Mouse (Mus musculus) heart, embryonic 12.5 days (tissue): ENCODE measurements around the gene Gm17334. TPM values are rescaled to one million over a fixed set of nuclear protein-coding genes. Genes with fewer than 3 reads are reported as not detected.
A peak's percentile ranks its signal among the peaks of the same experiment; 100 is the strongest.

Source experiments
- ATAC-seq: fragments of 200-750 bp; cut with Nextera tagmentation; 2 replicates; pipeline ENCODE4 v1.8.0; 2017; ENCODE audit warnings: moderate TSS enrichment, moderate library complexity; ENCODE audit not compliant: insufficient number of reproducible peaks, low FRiP score
- H3K27ac ChIP-seq: fragments of 300-500 bp; sonication (generic); 2 replicates; pipeline ENCODE4 v1.5.1; 2016; ENCODE audit warnings: mild to moderate bottlenecking, moderate library complexity; ENCODE audit not compliant: poor library complexity, severe bottlenecking
- H3K27me3 ChIP-seq: fragments of 300-500 bp; sonication (generic); replicated peaks from 2 replicates; pipeline ENCODE4 v1.6.1; 2016; ENCODE audit warnings: mild to moderate bottlenecking, moderate library complexity
- H3K36me3 ChIP-seq: fragments of 300-500 bp; sonication (generic); 2 replicates; pipeline ENCODE4 v1.6.1; 2016; ENCODE audit warnings: mild to moderate bottlenecking, moderate library complexity
- H3K4me1 ChIP-seq: fragments of 300-500 bp; sonication (generic); replicated peaks from 2 replicates; pipeline ENCODE4 v1.6.1; 2016; ENCODE audit warnings: mild to moderate bottlenecking
- H3K4me2 ChIP-seq: fragments of 300-500 bp; sonication (generic); 2 replicates; pipeline ENCODE4 v1.6.1; 2016; ENCODE audit warnings: mild to moderate bottlenecking, moderate library complexity
- H3K4me3 ChIP-seq: fragments of 300-500 bp; sonication (generic); 2 replicates; pipeline ENCODE4 v1.5.1; 2016; ENCODE audit warnings: mild to moderate bottlenecking
- H3K9ac ChIP-seq: fragments of 300-500 bp; sonication (generic); 2 replicates; pipeline ENCODE4 v1.6.1; 2016; ENCODE audit warnings: mild to moderate bottlenecking, moderate library complexity
- H3K9me3 ChIP-seq: fragments of 300-500 bp; sonication (generic); replicated peaks from 2 replicates; pipeline ENCODE4 v1.6.1; 2016; ENCODE audit warnings: mild to moderate bottlenecking, moderate library complexity
- WGBS: fragments of 180-500 bp; shearing (Covaris S2); methylation state at CpG from one replicate; pipeline ENCODE4 v1.1.7; 2016; 5-methylcytosine and 5-hydroxymethylcytosine counted together
- polyA plus RNA-seq: library from polyadenylated mRNA; unstranded; fragments of >200 nt; fragmentation: Nextera tagmentation; extraction: Ambion mirVana; gene quantifications from 2 replicates; pipeline ENCODE4 v1.2.1, GENCODE M21; 2016

Gm17334 gene
- polyA plus RNA-seq, 1 experiment from 2014 or later: not detected

DNA sequence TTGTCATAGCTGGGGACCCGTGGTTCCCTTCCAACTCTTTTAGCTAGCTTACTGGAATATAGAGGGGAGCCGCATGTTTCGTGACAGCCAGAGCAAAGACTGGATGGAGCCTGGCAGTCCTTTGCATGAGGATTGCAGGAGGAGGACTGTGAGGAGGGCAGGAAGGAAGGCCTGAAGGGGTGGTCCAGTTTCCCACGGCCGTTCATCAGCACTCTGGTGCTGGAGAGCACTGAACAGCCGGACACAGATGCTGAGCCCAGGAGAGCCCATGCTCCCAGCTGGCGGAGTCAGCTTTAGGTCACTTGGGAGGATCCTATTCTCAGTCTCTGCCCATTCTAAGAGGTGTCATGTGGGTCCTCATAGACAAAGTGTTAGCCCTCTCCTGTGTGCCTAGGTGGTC lies 9.0 kb upstream of the Gm17334 start:
- Histone ChIP-seq H3K4me2 (no peak overlapping the region), H3K9ac (no peak overlapping the region), H3K36me3 (peaks cover 16% of the 10 kb centered on the region), H3K27me3 (no peaks in the 10 kb centered on the region), H3K4me3 (no peak overlapping the region), H3K9me3 (no peaks in the 10 kb centered on the region), H3K27ac (no peak overlapping the region), H3K4me1 (peaks cover 8% of the 10 kb centered on the region; the same call in 1 of the 2 replicates)
- 78% methylated on average over 7 of the region's 7 CpGs for WGBS
- ATAC-seq: no peak

DNA sequence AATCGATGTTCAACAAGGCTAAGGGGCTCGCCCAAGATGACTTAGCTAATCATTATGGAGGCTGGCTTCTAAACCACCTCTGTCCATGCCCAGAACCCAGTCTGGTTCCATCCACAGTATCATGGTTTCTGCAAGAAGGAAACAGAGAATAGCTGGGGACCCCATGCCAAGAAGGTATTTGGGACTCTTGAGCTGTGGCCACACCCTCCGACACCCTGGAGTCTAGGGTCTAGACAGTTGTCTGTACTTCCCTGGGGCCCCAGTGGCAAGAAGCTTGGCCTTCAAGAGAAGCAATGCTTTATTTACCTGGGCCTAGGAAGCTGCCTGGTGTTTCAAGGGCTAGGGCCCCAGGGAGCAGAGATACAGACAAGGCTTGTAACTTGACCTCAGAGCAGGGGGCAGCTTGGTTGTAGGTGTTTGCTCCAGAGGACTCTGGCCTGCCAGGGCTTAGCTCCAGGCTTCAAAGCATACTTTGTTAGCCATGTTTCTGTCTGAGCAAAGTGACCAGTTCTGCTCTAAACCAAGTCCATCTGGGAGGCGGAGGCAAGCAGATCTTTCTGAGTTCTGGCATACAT lies 8.3 kb upstream of the Gm17334 start:
- Histone ChIP-seq H3K36me3 (peaks cover 23% of the 10 kb centered on the region), H3K4me1 (peaks cover 8% of the 10 kb centered on the region; the same call in 1 of the 2 replicates), H3K27me3 (no peaks in the 10 kb centered on the region), H3K27ac (no peak overlapping the region), H3K4me2 (no peak overlapping the region), H3K9me3 (no peaks in the 10 kb centered on the region), H3K4me3 (no peak overlapping the region), H3K9ac (no peak overlapping the region)
- ATAC-seq: no peak
- WGBS: 76% methylated on average over 4 of the region's 4 CpGs

DNA sequence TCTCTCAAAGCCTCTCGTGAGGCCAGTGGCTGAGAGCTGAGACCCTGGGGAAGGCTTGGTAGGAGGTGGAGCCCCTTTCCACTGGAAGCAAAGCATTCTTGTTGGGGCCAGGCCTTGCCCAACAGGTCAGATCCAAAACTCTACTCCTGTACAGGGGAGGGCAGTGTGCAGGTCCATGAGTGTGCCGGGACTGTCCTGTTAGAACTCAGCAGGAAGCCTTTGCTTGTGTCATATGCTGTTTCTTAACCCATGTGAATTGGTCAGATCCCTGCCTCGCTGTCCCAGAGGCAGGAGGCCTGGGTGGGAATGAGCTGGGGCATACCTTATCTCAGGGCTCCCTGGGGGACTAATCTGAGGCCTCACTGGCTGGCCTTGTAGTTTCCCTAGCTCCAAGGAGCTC lies 7.3 kb upstream of the Gm17334 start:
- Histone ChIP-seq H3K4me3 (no peak overlapping the region), H3K27me3 (no peaks in the 10 kb centered on the region), H3K9me3 (no peaks in the 10 kb centered on the region), H3K4me1 (peaks cover 8% of the 10 kb centered on the region; the same call in 1 of the 2 replicates), H3K4me2 (no peak overlapping the region), H3K27ac (no peak overlapping the region), H3K36me3 (peaks cover 33% of the 10 kb centered on the region), H3K9ac (no peak overlapping the region)
- 42% methylated on average over 3 of the region's 3 CpGs for whole genome bisulfite sequencing
- no peak for ATAC-seq

DNA sequence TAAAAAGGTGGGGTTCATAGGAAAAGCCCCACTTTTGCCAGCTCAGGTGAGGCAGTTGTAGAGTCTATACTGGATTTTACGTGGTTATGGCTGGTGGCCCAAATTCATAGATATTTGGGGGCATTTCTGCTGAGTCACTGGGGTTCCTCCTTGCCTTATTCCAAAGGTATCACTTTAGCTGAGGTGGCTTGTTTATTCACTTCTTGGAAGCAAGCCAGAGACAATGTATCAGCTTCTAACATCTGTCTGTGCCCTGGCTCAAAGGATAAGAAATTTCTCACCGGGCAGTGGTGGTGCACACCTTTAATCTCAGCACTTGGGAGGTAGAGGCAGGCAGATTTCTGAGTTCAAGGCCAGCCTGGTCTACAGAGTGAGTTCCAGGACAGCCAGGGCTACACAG lies 6.8 kb upstream of the Gm17334 start:
- H3K36me3 ChIP-seq: peaks cover 37% of the 10 kb centered on the region
- H3K4me3 ChIP-seq: no peak overlapping the region
- no peak overlapping the region for H3K27ac ChIP-seq
- no peak overlapping the region for H3K4me2 ChIP-seq
- H3K9ac ChIP-seq: no peak overlapping the region
- no peak for ATAC-seq
- H3K4me1 ChIP-seq: peaks cover 8% of the 10 kb centered on the region; the same call in 1 of the 2 replicates
- no peaks in the 10 kb centered on the region for H3K9me3 ChIP-seq
- 59% methylated on average over 2 of the region's 2 CpGs for WGBS
- H3K27me3 ChIP-seq: no peaks in the 10 kb centered on the region

DNA sequence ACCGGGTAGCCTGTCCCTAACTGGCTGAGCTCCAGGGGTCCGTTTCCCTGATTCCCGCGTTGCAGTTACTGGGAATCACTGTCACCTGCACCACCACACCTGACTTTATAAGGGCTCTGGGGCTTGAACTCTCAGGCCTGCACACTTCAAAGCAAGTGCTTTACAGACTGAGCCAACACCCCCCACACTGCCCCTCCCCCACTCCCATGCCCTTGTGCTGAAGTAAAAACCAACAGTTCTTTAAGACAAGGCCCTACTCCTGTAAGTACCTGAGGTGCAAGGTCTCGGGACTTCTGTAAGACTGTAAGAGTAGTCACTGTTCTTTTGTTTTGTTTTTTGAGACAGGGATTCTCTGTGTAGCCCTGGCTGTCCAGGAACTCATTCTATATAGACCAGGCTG lies 5.5 kb upstream of the Gm17334 start:
- Histone ChIP-seq H3K4me1 (peaks cover 8% of the 10 kb centered on the region; the same call in 1 of the 2 replicates), H3K4me2 (no peak overlapping the region), H3K9ac (no peak overlapping the region), H3K9me3 (no peaks in the 10 kb centered on the region), H3K27ac (no peak overlapping the region), H3K4me3 (no peak overlapping the region), H3K36me3 (peaks cover 50% of the 10 kb centered on the region), H3K27me3 (no peaks in the 10 kb centered on the region)
- ATAC-seq: no peak
- 76% methylated on average over 5 of the region's 5 CpGs for WGBS

DNA sequence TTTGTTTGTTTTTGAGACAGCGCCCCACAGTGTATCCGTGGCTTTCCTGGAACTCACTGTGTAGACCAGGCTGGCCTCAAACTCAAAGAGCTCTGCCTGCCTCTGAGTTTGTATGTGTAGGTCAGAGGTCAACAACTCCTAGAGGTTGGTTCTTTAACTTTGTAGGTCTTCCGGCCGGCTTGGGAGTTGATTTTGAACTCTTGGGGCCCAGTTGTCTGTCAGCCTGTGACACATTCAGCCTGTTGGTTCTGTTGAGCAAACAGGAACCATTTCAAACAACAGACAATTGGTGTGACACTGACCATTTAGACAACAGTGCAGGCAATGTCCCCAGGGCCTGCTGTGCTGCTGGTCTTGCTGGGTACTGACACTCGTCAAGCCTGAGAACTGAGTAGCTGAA lies 4.7 kb upstream of the Gm17334 start:
- Histone ChIP-seq H3K4me2 (no peak overlapping the region), H3K9ac (no peak overlapping the region), H3K27me3 (no peaks in the 10 kb centered on the region), H3K4me3 (no peak overlapping the region), H3K9me3 (no peaks in the 10 kb centered on the region), H3K27ac (no peak overlapping the region), H3K36me3 (peaks cover 54% of the 10 kb centered on the region), H3K4me1 (peaks cover 8% of the 10 kb centered on the region; the same call in 1 of the 2 replicates)
- ATAC-seq: no peak
- 63% methylated on average over 5 of the region's 5 CpGs for WGBS

DNA sequence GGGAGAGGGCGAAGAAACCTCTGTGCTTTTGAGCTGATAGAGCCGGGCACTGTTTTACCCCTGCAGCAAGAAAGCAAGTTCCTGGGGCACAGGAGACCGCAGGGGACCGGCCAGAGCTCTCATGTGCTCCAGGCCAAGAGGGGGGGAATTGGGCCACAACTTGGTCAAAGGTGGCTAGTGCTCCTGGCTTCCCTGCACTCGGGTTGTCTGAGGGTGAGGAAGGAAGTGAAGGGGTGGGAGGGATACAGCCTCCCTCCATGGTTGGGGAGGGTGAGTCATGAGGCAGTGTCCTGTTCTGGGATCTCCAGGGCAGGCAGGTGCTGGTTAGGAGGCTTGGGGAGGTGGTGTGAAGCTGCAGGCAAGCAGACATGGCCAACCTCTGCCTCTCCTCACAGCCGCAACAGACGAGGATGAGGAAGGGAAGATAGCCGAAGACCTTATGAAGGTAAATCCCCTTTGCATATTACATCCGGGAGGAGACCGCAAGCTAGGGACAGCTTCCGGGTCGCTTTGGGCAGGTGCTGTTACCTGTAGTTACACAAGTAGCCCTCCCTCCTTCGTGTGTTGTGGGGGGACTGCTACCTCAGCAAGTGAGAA lies 1.8 kb upstream of the Gm17334 start:
- no peak overlapping the region for H3K4me2 ChIP-seq
- no peaks in the 10 kb centered on the region for H3K27me3 ChIP-seq
- 81% methylated on average over 13 of the region's 13 CpGs for WGBS
- ATAC-seq: no peak
- no peak overlapping the region for H3K27ac ChIP-seq
- no peak overlapping the region for H3K4me3 ChIP-seq
- H3K9ac ChIP-seq: no peak overlapping the region
- peaks cover 54% of the 10 kb centered on the region for H3K36me3 ChIP-seq
- peaks cover 5% of the 10 kb centered on the region for H3K4me1 ChIP-seq
- no peaks in the 10 kb centered on the region for H3K9me3 ChIP-seq

DNA sequence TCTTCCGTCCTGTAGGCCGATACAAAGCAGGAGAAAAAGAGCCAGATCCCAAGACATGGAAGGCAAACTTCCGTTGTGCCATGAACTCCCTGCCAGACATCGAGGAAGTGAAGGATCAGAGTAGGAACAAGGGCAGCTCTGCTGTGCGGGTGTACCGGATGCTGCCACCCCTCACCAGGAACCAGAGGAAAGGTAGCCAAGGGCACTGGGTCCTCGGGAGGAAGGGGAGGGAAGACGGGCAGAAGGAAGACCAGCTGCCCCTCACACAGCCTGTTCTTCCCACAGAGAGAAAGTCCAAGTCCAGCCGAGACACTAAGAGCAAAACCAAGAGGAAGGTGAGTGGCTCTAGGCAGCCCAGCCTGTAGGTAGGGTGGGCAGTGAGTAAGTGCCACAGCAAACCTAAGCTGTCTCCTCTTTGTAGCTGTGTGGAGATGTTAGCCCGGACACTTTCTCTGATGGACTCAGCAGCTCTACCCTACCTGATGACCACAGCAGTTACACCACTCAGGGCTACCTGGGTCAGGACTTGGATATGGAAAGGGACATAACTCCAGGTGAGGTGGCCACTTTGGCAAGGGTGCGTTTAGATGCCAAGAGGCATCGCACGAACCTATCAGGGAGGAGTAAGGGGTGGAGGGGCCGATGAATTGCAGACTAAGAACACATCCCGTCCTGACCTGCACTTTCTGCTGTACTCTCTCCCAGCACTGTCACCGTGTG lies 814 bp upstream of the Gm17334 start:
- H3K4me2 ChIP-seq: no peak overlapping the region
- H3K36me3 ChIP-seq: peaks cover 50% of the 10 kb centered on the region
- H3K9ac ChIP-seq: no peak overlapping the region
- no peak for ATAC-seq
- H3K4me1 ChIP-seq: peaks cover 5% of the 10 kb centered on the region
- 84% methylated on average over 16 of the region's 16 CpGs for WGBS
- no peak overlapping the region for H3K27ac ChIP-seq
- peaks cover 2% of the 10 kb centered on the region; the same call in 1 of the 2 replicates for H3K27me3 ChIP-seq
- no peak overlapping the region for H3K4me3 ChIP-seq
- no peaks in the 10 kb centered on the region for H3K9me3 ChIP-seq

DNA sequence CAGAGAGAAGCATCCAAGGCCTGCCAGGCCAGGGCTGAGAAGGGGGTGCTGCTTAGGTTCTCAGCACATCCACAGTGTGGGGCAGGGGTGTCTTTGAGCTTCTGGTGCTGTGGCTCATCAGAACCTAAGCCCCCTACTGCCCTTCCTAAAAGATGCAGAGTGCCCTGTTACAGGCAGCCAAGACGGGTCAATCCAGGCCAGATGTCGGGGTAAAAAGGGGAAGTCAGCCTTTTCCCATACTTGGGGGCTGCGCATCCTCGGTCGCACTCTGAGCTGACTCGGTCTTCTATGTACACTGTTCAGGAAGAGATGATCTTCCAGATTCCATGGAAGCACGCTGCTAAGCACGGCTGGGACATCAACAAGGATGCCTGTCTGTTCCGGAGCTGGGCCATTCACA lies 451 bp downstream of the Gm17334 start:
- no peak overlapping the region for H3K27ac ChIP-seq
- no peak overlapping the region for H3K9ac ChIP-seq
- H3K36me3 ChIP-seq: peaks cover 43% of the 10 kb centered on the region
- WGBS: 88% methylated on average over 9 of the region's 9 CpGs
- peaks cover 5% of the 10 kb centered on the region for H3K4me1 ChIP-seq
- H3K4me3 ChIP-seq: no peak overlapping the region
- H3K27me3 ChIP-seq: peaks cover 6% of the 10 kb centered on the region
- ATAC-seq: no peak
- H3K9me3 ChIP-seq: no peaks in the 10 kb centered on the region
- no peak overlapping the region for H3K4me2 ChIP-seq

DNA sequence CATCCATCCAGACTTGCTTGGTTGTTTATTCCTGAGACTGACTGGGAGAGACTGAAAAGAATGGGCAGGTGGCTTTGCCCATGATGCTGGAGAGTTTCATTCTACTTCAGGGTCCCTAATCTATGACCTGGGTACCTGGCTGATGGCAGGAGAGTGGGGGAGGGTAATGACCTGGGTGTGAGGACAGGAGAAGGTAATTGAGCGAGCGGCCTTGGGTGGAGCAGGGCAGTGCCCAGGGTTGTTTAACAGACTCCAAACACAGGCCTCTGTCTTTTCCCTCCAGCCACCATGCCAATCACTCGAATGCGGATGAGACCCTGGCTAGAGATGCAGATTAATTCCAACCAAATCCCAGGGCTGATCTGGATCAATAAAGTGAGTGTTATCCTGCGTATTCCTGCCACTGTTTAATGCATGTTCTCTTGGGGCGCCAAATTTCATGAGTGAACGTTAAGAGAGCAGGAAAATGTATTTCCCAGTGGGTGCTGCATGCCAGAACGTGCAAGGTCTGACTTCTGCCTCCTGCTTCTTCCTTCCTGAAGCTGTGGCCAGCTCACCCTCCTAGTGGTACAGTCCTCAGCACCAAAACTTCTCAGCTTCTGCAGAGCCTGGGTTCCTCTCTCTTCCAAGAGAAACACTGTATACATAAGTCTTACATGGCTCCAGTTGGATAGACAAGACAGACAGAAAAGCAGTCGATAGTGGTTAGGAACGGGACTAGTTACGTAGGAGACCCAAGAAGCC lies 1.8 kb downstream of the Gm17334 start:
- no peak for ATAC-seq
- H3K9ac ChIP-seq: peak overlapping the region; percentile 17
- H3K9me3 ChIP-seq: no peaks in the 10 kb centered on the region
- 84% methylated on average over 11 of the region's 11 CpGs for WGBS
- H3K27ac ChIP-seq: no peak overlapping the region
- H3K36me3 ChIP-seq: peaks cover 30% of the 10 kb centered on the region
- peaks cover 5% of the 10 kb centered on the region for H3K4me1 ChIP-seq
- H3K27me3 ChIP-seq: peaks cover 6% of the 10 kb centered on the region
- H3K4me3 ChIP-seq: peak overlapping the region; percentile 88
- peak overlapping the region; percentile 88 for H3K4me2 ChIP-seq
